Mouse (Mus musculus) olfactory bulb, adult 2 months (tissue): ENCODE measurements around the gene Ppip5k2.

Experiments
- CTCF ChIP-seq: fragments of 200-500 bp; IDR thresholded peaks from 2 replicates; pipeline ENCODE4 v1.5.1; 2012; ENCODE audit warnings: low read depth, mild to moderate bottlenecking, low read length, moderate library complexity; ENCODE audit not compliant: insufficient read depth
- POLR2A ChIP-seq: fragments of 200-500 bp; IDR thresholded peaks from 2 replicates; pipeline ENCODE4 v1.6.1; 2012; ENCODE audit warnings: mild to moderate bottlenecking, low read depth, low read length, moderate library complexity; ENCODE audit not compliant: insufficient read depth

- TF ChIP-seq CTCF, result no peak
- TF ChIP-seq POLR2A, result no peak
Observed at GRCm38 (mm10) chr1:97718440-97718839, 51.8 kb downstream of the Ppip5k2 start.
